Mouse (Mus musculus): ENCODE results near the gene Fam131a.
"Not testable (repeated sequence)": the region's sequence is repeated elsewhere in the genome, so short reads cannot be mapped to it uniquely, and the experiment has no call there.

GRCm38 (mm10) chr16:20668013-20668412 is 25.0 kb upstream of the Fam131a start, which contains the start of gene Eif4g1:
- not testable (repeated sequence) for TF ChIP-seq POLR2A (IDR thresholded peaks at IDR 0.05; ENCODE audit: borderline replicate concordance, insufficient read depth, low read length); CTCF (IDR thresholded peaks at IDR 0.05; ENCODE audit: borderline replicate concordance, insufficient read depth, low read depth, low read length)

Measured in cerebellum, adult 2 months (tissue).